In genomic region chr16:22963293-22963692, GRCm38 (mm10) we compare ENCODE assay signal across 37 mouse cellular contexts. TPM values are rescaled to one million over a fixed set of nuclear protein-coding genes. Genes with fewer than 3 reads are reported as not detected.
"Had no signal": no experiment of that assay in that cellular context is flagged by ENCODE, and none has a peak within 500 bp of the region (broad histone marks: within the 10 kb centered on the region; RNA-seq: fewer than 3 reads in every experiment).

No protein-coding gene starts in this region.

- H3K4me3 ChIP-seq: embryonic facial prominence, embryonic 10.5 days; embryonic facial prominence, embryonic 12.5 days; embryonic facial prominence, embryonic 13.5 days; embryonic facial prominence, embryonic 15.5 days; erythroblast, embryonic 14.5 days; forebrain, embryonic 10.5 days; forebrain, embryonic 12.5 days; forebrain, embryonic 13.5 days; forebrain, embryonic 15.5 days; gastrocnemius, adult 2 months had no signal

- DNase-seq: cerebellum, adult 18-20 months; cerebellum, adult 2 months; cerebellum, adult 8-10 months; cerebellum, adult 9-10 months; cerebellum, adult 9-11 months; cerebellum, postnatal 10 days; cerebellum, postnatal 14 days; cerebellum, postnatal 25 days; cerebellum, postnatal 36 days; embryo, embryonic 11 days; forebrain, postnatal 0 days; gastrocnemius, adult 2 months; gastrocnemius, postnatal 10 days; gastrocnemius, postnatal 14 days; gastrocnemius, postnatal 25 days; gastrocnemius, postnatal 36 days; heart, adult 18-20 months had no signal

- ATAC-seq: forebrain, embryonic 13.5 days; forebrain, embryonic 14.5 days; forebrain, embryonic 15.5 days; forebrain, embryonic 16.5 days; forebrain, postnatal 0 days had no signal

- H3K4me2 ChIP-seq: embryonic facial prominence, embryonic 12.5 days; embryonic facial prominence, embryonic 13.5 days; embryonic facial prominence, embryonic 15.5 days; forebrain, embryonic 12.5 days; forebrain, embryonic 13.5 days; forebrain, embryonic 15.5 days had no signal

- H3K9me3 ChIP-seq: embryonic facial prominence, embryonic 10.5 days; embryonic facial prominence, embryonic 12.5 days; embryonic facial prominence, embryonic 13.5 days; embryonic facial prominence, embryonic 15.5 days; forebrain, embryonic 10.5 days; forebrain, embryonic 12.5 days; forebrain, embryonic 13.5 days; forebrain, embryonic 15.5 days had no signal

- H3K27ac ChIP-seq: embryonic facial prominence, embryonic 10.5 days; embryonic facial prominence, embryonic 12.5 days; embryonic facial prominence, embryonic 13.5 days; embryonic facial prominence, embryonic 15.5 days; forebrain, embryonic 10.5 days; forebrain, embryonic 12.5 days; forebrain, embryonic 13.5 days; forebrain, embryonic 15.5 days; gastrocnemius, adult 2 months had no signal

- H3K9ac ChIP-seq: embryonic facial prominence, embryonic 12.5 days; embryonic facial prominence, embryonic 13.5 days; embryonic facial prominence, embryonic 15.5 days; forebrain, embryonic 12.5 days; forebrain, embryonic 13.5 days; forebrain, embryonic 15.5 days; forebrain, postnatal 0 days had no signal

- H3K36me3 ChIP-seq: embryonic facial prominence, embryonic 10.5 days; embryonic facial prominence, embryonic 12.5 days; embryonic facial prominence, embryonic 13.5 days; embryonic facial prominence, embryonic 15.5 days; forebrain, embryonic 10.5 days; forebrain, embryonic 12.5 days; forebrain, embryonic 15.5 days had no signal

- H3K4me1 ChIP-seq: embryonic facial prominence, embryonic 10.5 days; embryonic facial prominence, embryonic 12.5 days; embryonic facial prominence, embryonic 13.5 days; embryonic facial prominence, embryonic 15.5 days; forebrain, embryonic 10.5 days; forebrain, embryonic 12.5 days; forebrain, embryonic 13.5 days; forebrain, embryonic 15.5 days had no signal

- H3K27me3 ChIP-seq: embryonic facial prominence, embryonic 12.5 days; embryonic facial prominence, embryonic 13.5 days; embryonic facial prominence, embryonic 15.5 days; forebrain, embryonic 12.5 days; forebrain, embryonic 13.5 days; forebrain, embryonic 15.5 days had no signal

RNA-seq across cellular contexts. Expression of gene Hrg, which starts 12.4 kb away (rescaled TPM):
- total RNA-seq: common myeloid progenitor, adult 5-6 weeks; forebrain, postnatal 0 days; gastrocnemius, adult 2 months; gastrocnemius, adult 8-10 months; gastrocnemius, postnatal 14 days; gastrocnemius, postnatal 25 days; gastrocnemius, postnatal 36 days; granulocyte monocyte progenitor cell, adult 5-6 weeks; heart, adult 18-20 months had no signal
- polyA plus RNA-seq: cerebellum, adult 2 months; cortical plate, adult 2 months; embryonic facial prominence, embryonic 11.5 days; embryonic facial prominence, embryonic 12.5 days; embryonic facial prominence, embryonic 13.5 days; embryonic facial prominence, embryonic 14.5 days; erythroblast, embryonic 14.5 days; forebrain, embryonic 10.5 days; forebrain, embryonic 12.5 days; forebrain, embryonic 14.5 days; forebrain, embryonic 15.5 days; forebrain, embryonic 16.5 days; forebrain, postnatal 0 days; frontal cortex, adult 2 months; gonadal fat pad, adult 2 months had no signal

RNA-seq across cellular contexts. Expression of gene Fetub, which starts 45.2 kb away (rescaled TPM):
- total RNA-seq: common myeloid progenitor, adult 5-6 weeks; forebrain, postnatal 0 days; gastrocnemius, adult 2 months; gastrocnemius, postnatal 14 days; gastrocnemius, postnatal 25 days; granulocyte monocyte progenitor cell, adult 5-6 weeks had no signal
- polyA plus RNA-seq: cerebellum, adult 2 months; embryonic facial prominence, embryonic 10.5 days; embryonic facial prominence, embryonic 12.5 days; erythroblast, embryonic 14.5 days; forebrain, embryonic 10.5 days; forebrain, embryonic 11.5 days; forebrain, embryonic 12.5 days; forebrain, embryonic 13.5 days; forebrain, embryonic 14.5 days; forebrain, embryonic 15.5 days; forebrain, embryonic 16.5 days had no signal
